Mouse (Mus musculus): ENCODE results near the gene Sytl1. TPM values are rescaled to one million over a fixed set of nuclear protein-coding genes. Genes with fewer than 3 reads are reported as not detected.

The Sytl1 gene
- total and polyA plus RNA-seq, 3 experiments = 0.08 to 0.31 TPM; not detected in 1

GRCm38 (mm10) chr4:133204379-133204778 lies 58.5 kb downstream of the Sytl1 start:
- H3K4me1 ChIP-seq (ENCODE audit: control insufficient read depth in 1 of 2, insufficient read depth in 2 of 2, low read length in 2 of 2) = no peaks in the 10 kb centered on the region
- H3K4me3 ChIP-seq (ENCODE audit: control insufficient read depth in 1 of 2, insufficient read depth in 1 of 2, low read depth in 2 of 2, low read length in 2 of 2) = no peak overlapping the region
- H3K36me3 ChIP-seq (ENCODE audit: control insufficient read depth in 1 of 2, insufficient read depth in 2 of 2, low read length in 2 of 2) = no peaks in the 10 kb centered on the region
- no peak overlapping the region for H3K9ac ChIP-seq (ENCODE audit: control insufficient read depth, low read depth, low read length, poor library complexity, severe bottlenecking)
- H3K27me3 ChIP-seq (ENCODE audit: control insufficient read depth in 1 of 2, insufficient read depth in 2 of 2, low read length in 2 of 2) = no peaks in the 10 kb centered on the region
- no peak for TF ChIP-seq JUND (IDR thresholded peaks at IDR 0.05; ENCODE audit: low read depth, low read length)
- H3K9me3 ChIP-seq (replicated peaks; ENCODE audit: insufficient read depth, low read length) = no peaks in the 10 kb centered on the region
- H3K79me2 ChIP-seq (ENCODE audit: control insufficient read depth, insufficient read depth, low read length, poor library complexity) = no peaks in the 10 kb centered on the region
- no peak for DNase-seq (ENCODE audit: low read depth, low spot score)
- no peak overlapping the region for H3K27ac ChIP-seq (ENCODE audit: control insufficient read depth, low read depth, low read length)

GRCm38 (mm10) chr4:133203591-133203990 lies 59.3 kb downstream of the Sytl1 start:
- Histone ChIP-seq H3K79me2 (ENCODE audit: control insufficient read depth, insufficient read depth, low read length, poor library complexity) (no peaks in the 10 kb centered on the region), H3K36me3 (ENCODE audit: control insufficient read depth in 1 of 2, insufficient read depth in 2 of 2, low read length in 2 of 2) (no peaks in the 10 kb centered on the region)
- TF ChIP-seq GATA1 (IDR thresholded peaks at IDR 0.05; ENCODE audit: low read depth, low read length) = no peak
- no peak for TF ChIP-seq CHD1 (IDR thresholded peaks at IDR 0.05; ENCODE audit: low read depth, low read length)
- no peak for TF ChIP-seq SMC3 (IDR thresholded peaks at IDR 0.05; ENCODE audit: low read depth, low read length)
- no peak for TF ChIP-seq KAT2A (conservative IDR thresholded peaks at IDR 0.05; ENCODE audit: low read depth, low read length)
- no peak for TF ChIP-seq BHLHE40 (IDR thresholded peaks at IDR 0.05; ENCODE audit: borderline replicate concordance, low read depth, low read length)
- no peak for TF ChIP-seq ZMIZ1 (IDR thresholded peaks at IDR 0.05; ENCODE audit: low read depth, low read length)
- TF ChIP-seq TAL1 (IDR thresholded peaks at IDR 0.05; ENCODE audit: low read length) = no peak
- no peak for TF ChIP-seq MYC (IDR thresholded peaks at IDR 0.05; ENCODE audit: low read depth, low read length)
- TF ChIP-seq ELF1 (IDR thresholded peaks at IDR 0.05; ENCODE audit: low read depth, low read length) = no peak
- TF ChIP-seq HCFC1 (IDR thresholded peaks at IDR 0.05; ENCODE audit: low read depth, low read length) = no peak
- no peak for TF ChIP-seq USF2 (IDR thresholded peaks at IDR 0.05; ENCODE audit: borderline replicate concordance in 1 of 2, insufficient read depth in 1 of 2, low read depth in 1 of 2, low read length in 2 of 2)
- no peak for TF ChIP-seq MYB (IDR thresholded peaks at IDR 0.05; ENCODE audit: low read depth, low read length)
- TF ChIP-seq EP300 (IDR thresholded peaks at IDR 0.05; ENCODE audit: low read depth in 1 of 2, low read length in 2 of 2) = no peak
- TF ChIP-seq RCOR1 (IDR thresholded peaks at IDR 0.05; ENCODE audit: low read depth, low read length) = no peak
- no peak for TF ChIP-seq POLR2A (IDR thresholded peaks at IDR 0.05; ENCODE audit: control insufficient read depth in 1 of 2, insufficient read depth in 1 of 2, low read depth in 1 of 2, low read length in 2 of 2, poor library complexity in 1 of 2)
- no peak for TF ChIP-seq MEF2A (IDR thresholded peaks at IDR 0.05; ENCODE audit: extremely low read depth, insufficient replicate concordance, low read depth, low read length, poor library complexity, severe bottlenecking)
- no peak for TF ChIP-seq MAZ (IDR thresholded peaks at IDR 0.05; ENCODE audit: low read depth, low read length)

More at GRCm38 (mm10) chr4:133203591-133203990, 59.3 kb downstream of the Sytl1 start:
- Histone ChIP-seq H3K9ac (ENCODE audit: control insufficient read depth, low read depth, low read length, poor library complexity, severe bottlenecking) (no peak overlapping the region), H3K9me3 (replicated peaks; ENCODE audit: insufficient read depth, low read length) (no peaks in the 10 kb centered on the region), H3K27ac (ENCODE audit: control insufficient read depth, low read depth, low read length) (no peak overlapping the region), H3K4me1 (ENCODE audit: control insufficient read depth in 1 of 2, insufficient read depth in 2 of 2, low read length in 2 of 2) (no peaks in the 10 kb centered on the region), H3K4me3 (ENCODE audit: control insufficient read depth in 1 of 2, insufficient read depth in 1 of 2, low read depth in 2 of 2, low read length in 2 of 2) (no peak overlapping the region), H3K27me3 (ENCODE audit: control insufficient read depth in 1 of 2, insufficient read depth in 2 of 2, low read length in 2 of 2) (no peaks in the 10 kb centered on the region)
- DNase-seq (ENCODE audit: low read depth, low spot score) = no peak

Other genes starting within 250 kb of the Sytl1 start
- gene Wasf2, start 132.6 kb downstream of the Sytl1 start, total RNA-seq (2012; rRNA removed) = 16.4 and 18.4 TPM in 2 replicates
- gene Wasf2, start 132.6 kb downstream of the Sytl1 start, polyA plus RNA-seq (2012; ENCODE audit: insufficient read depth in 1 of 2, insufficient read length in 2 of 2, low read depth in 1 of 2, low replicate concordance in 2 of 2, missing spikeins in 1 of 2) = 10 to 100 TPM in 1 of 2 experiments, not detected in 1; 53.7 TPM
- not detected in 2 replicates for gene Cd164l2, start 51.0 kb downstream of the Sytl1 start, total RNA-seq (2012; rRNA removed)
- not detected for gene Cd164l2, start 51.0 kb downstream of the Sytl1 start, polyA plus RNA-seq (2012; ENCODE audit: insufficient read depth in 1 of 2, insufficient read length in 2 of 2, low read depth in 1 of 2, low replicate concordance in 2 of 2, missing spikeins in 1 of 2)
- gene Gpr3, start 50.6 kb downstream of the Sytl1 start, total RNA-seq (2012; rRNA removed) = 0.08 TPM in 1 of 2 replicates, not detected in the other
- under 1 TPM in 1 of 2 experiments, not detected in 1; 0.35 TPM for gene Gpr3, start 50.6 kb downstream of the Sytl1 start, polyA plus RNA-seq (2012; ENCODE audit: insufficient read depth in 1 of 2, insufficient read length in 2 of 2, low read depth in 1 of 2, low replicate concordance in 2 of 2, missing spikeins in 1 of 2)
- gene Map3k6, start 22.3 kb downstream of the Sytl1 start, total RNA-seq (2012; rRNA removed) = 12.1 and 21.9 TPM in 2 replicates
- 10 to 100 TPM in 1 of 2 experiments, not detected in 1; 19.1 TPM for gene Map3k6, start 22.3 kb downstream of the Sytl1 start, polyA plus RNA-seq (2012; ENCODE audit: insufficient read depth in 1 of 2, insufficient read length in 2 of 2, low read depth in 1 of 2, low replicate concordance in 2 of 2, missing spikeins in 1 of 2)
- 45.1 and 51.8 TPM in 2 replicates for gene Tmem222, start 14.7 kb upstream of the Sytl1 start, total RNA-seq (2012; rRNA removed)
- 10 to 100 TPM in 1 of 2 experiments, not detected in 1; 69.2 TPM for gene Tmem222, start 14.7 kb upstream of the Sytl1 start, polyA plus RNA-seq (2012; ENCODE audit: insufficient read depth in 1 of 2, insufficient read length in 2 of 2, low read depth in 1 of 2, low replicate concordance in 2 of 2, missing spikeins in 1 of 2)
- 12.5 and 13.2 TPM in 2 replicates for gene Wdtc1, start 90.4 kb upstream of the Sytl1 start, total RNA-seq (2012; rRNA removed)
- 10 to 100 TPM in 1 of 2 experiments, not detected in 1; 35.3 TPM for gene Wdtc1, start 90.4 kb upstream of the Sytl1 start, polyA plus RNA-seq (2012; ENCODE audit: insufficient read depth in 1 of 2, insufficient read length in 2 of 2, low read depth in 1 of 2, low replicate concordance in 2 of 2, missing spikeins in 1 of 2)
- gene Slc9a1, start 106.6 kb upstream of the Sytl1 start, total RNA-seq (2012; rRNA removed) = 2.8 and 3.1 TPM in 2 replicates
- gene Slc9a1, start 106.6 kb upstream of the Sytl1 start, polyA plus RNA-seq (2012; ENCODE audit: insufficient read depth in 1 of 2, insufficient read length in 2 of 2, low read depth in 1 of 2, low replicate concordance in 2 of 2, missing spikeins in 1 of 2) = 10 to 100 TPM in 1 of 2 experiments, not detected in 1; 14.0 TPM
- gene Tent5b, start 217.0 kb upstream of the Sytl1 start, total RNA-seq (2012; rRNA removed) = 3.5 and 3.6 TPM in 2 replicates
- gene Tent5b, start 217.0 kb upstream of the Sytl1 start, polyA plus RNA-seq (2012; ENCODE audit: insufficient read depth in 1 of 2, insufficient read length in 2 of 2, low read depth in 1 of 2, low replicate concordance in 2 of 2, missing spikeins in 1 of 2) = 1 to 10 TPM in 1 of 2 experiments, not detected in 1; 2.5 TPM
- gene Trnp1, start 235.4 kb upstream of the Sytl1 start, total RNA-seq (2012; rRNA removed) = 0.92 and 1.6 TPM in 2 replicates
- gene Trnp1, start 235.4 kb upstream of the Sytl1 start, polyA plus RNA-seq (2012; ENCODE audit: insufficient read depth in 1 of 2, insufficient read length in 2 of 2, low read depth in 1 of 2, low replicate concordance in 2 of 2, missing spikeins in 1 of 2) = 1 to 10 TPM in 1 of 2 experiments, not detected in 1; 1.6 TPM